8 mouse cellular contexts compared by ENCODE assay signal in the genomic region with DNA sequence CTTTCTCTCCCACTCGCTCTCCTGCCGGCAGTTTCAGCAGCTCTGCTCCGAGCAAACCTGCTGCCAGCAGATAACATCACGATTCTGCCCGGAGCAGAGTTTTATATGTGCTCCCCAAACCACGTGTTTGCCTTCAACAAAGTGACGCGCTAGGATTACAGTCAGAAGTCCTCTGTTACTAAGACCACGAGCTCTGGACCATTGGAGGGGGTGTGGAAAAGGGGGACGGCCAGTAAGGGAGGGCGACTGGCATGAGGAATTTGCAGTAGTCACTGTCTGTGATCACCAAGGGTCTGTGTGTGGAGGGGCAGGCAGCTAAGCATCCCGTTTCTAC. TPM values are rescaled to one million over a fixed set of nuclear protein-coding genes. Genes with fewer than 3 reads are reported as not detected.
DNase-seq lines count a peak whose midpoint lies in the region; ATAC-seq and TF ChIP-seq lines count a peak whose summit lies in the region.

Gene Tgfb2 (minus strand): TSS at position 75 of the 334 bp plus-strand sequence.

- H3K4me1 ChIP-seq in kidney, embryonic 16.5 days (ENCODE audit: insufficient read depth, low read length) = peaks cover 29% of the 10 kb centered on the region
- H3K4me1 ChIP-seq in forebrain, postnatal 0 days (ENCODE audit: insufficient read depth) = peaks cover 9% of the 10 kb centered on the region; the same call in 1 of the 2 replicates
- peaks cover 14% of the 10 kb centered on the region for H3K4me1 ChIP-seq in hindbrain, embryonic 16.5 days (ENCODE audit: control insufficient read depth, insufficient read depth, low read depth, low read length)
- H3K4me1 ChIP-seq in liver, embryonic 15.5 days (replicated peaks) = 0 out of 2 replicates have a peak, but pooled peaks cover 5% of the 10 kb centered on the region

- H3K27ac ChIP-seq in kidney, embryonic 16.5 days (ENCODE audit: low read length) = peak within 1 kb of the TSS; percentile 69
- H3K27ac ChIP-seq in forebrain, postnatal 0 days (ENCODE audit: low read depth, low read length) = peak within 1 kb of the TSS; percentile 62
- H3K27ac ChIP-seq in hindbrain, embryonic 16.5 days (ENCODE audit: low read depth, low read length) = peak within 1 kb of the TSS; percentile 79
- H3K27ac ChIP-seq in liver, embryonic 15.5 days (replicated peaks) = no peak within 1 kb of the TSS

- peak within 1 kb of the TSS; percentile 89 for H3K4me2 ChIP-seq in kidney, embryonic 16.5 days (replicated peaks; ENCODE audit: low read depth, low read length)
- peak within 1 kb of the TSS; percentile 93 for H3K4me2 ChIP-seq in forebrain, postnatal 0 days (ENCODE audit: low read depth)
- H3K4me2 ChIP-seq in hindbrain, embryonic 16.5 days (ENCODE audit: low read length) = peak within 1 kb of the TSS; percentile 96
- H3K4me2 ChIP-seq in liver, embryonic 15.5 days = peak within 1 kb of the TSS; percentile 71

- no peak for TF ChIP-seq CTCF in Patski (IDR thresholded peaks at IDR 0.05)
- no peak for TF ChIP-seq CTCF in forebrain, postnatal 0 days (IDR thresholded peaks at IDR 0.05; ENCODE audit: low read depth)

- CTCF ChIA-PET in Patski (lab: Charles Lee) = interaction anchor here (1.2 to 1.6 kb wide), 2 partner anchors 45 to 313 kb away, joined by 3 to 5 read pairs; no protein-coding TSS in a partner anchor

- no peaks in the 10 kb centered on the region for H3K36me3 ChIP-seq in kidney, embryonic 16.5 days (ENCODE audit: insufficient read depth, low read length)
- no peaks in the 10 kb centered on the region for H3K36me3 ChIP-seq in forebrain, postnatal 0 days (ENCODE audit: insufficient read depth)
- no peaks in the 10 kb centered on the region for H3K36me3 ChIP-seq in hindbrain, embryonic 16.5 days (ENCODE audit: control insufficient read depth, insufficient read depth, low read length)
- no peaks in the 10 kb centered on the region for H3K36me3 ChIP-seq in liver, embryonic 15.5 days (replicated peaks)

- WGBS in kidney, embryonic 16.5 days = 2% methylated on average over 12 of the region's 12 CpGs
- 2% methylated on average over 12 of the region's 12 CpGs for WGBS in forebrain, postnatal 0 days
- 3% methylated on average over 12 of the region's 12 CpGs for WGBS in hindbrain, embryonic 16.5 days
- 2% methylated on average over 12 of the region's 12 CpGs for WGBS in liver, embryonic 15.5 days (ENCODE audit: insufficient replicate concordance)

- H3K9me3 ChIP-seq in kidney, embryonic 16.5 days (ENCODE audit: low read length) = no peaks in the 10 kb centered on the region
- H3K9me3 ChIP-seq in forebrain, postnatal 0 days (ENCODE audit: low read length) = no peaks in the 10 kb centered on the region
- H3K9me3 ChIP-seq in hindbrain, embryonic 16.5 days (ENCODE audit: control insufficient read depth, low read length) = no peaks in the 10 kb centered on the region
- no peaks in the 10 kb centered on the region for H3K9me3 ChIP-seq in liver, embryonic 15.5 days (replicated peaks)

- DNase-seq in kidney, adult 11 months = no peak
- no peak for DNase-seq in Patski (ENCODE audit: low read depth, low spot score)
- peak; percentile 64 for DNase-seq in forebrain, postnatal 0 days
- peak; percentile 55 to 62 for DNase-seq in right cerebral cortex, postnatal 10 days (ENCODE audit: low spot score in 2 of 2)
- no peak for DNase-seq in thymus, postnatal 0 days (ENCODE audit: low spot score)

- POLR2A ChIA-PET in Patski (lab: Charles Lee) = interaction anchor here (0.6 to 0.8 kb wide), 3 partner anchors 100 to 311 kb away, joined by 3 to 7 read pairs (median 3); no protein-coding TSS in a partner anchor

- in situ Hi-C loops in Patski (cut with MboI; ENCODE audit: low pct_unique_long_range_greater_than_20kb) = loop anchor here (5.0 to 25.0 kb wide), 7 partner anchors 71 to 694 kb away; no protein-coding TSS in a partner anchor

- H3K27me3 ChIP-seq in kidney, embryonic 16.5 days (ENCODE audit: insufficient read depth, low read length) = no peaks in the 10 kb centered on the region
- H3K27me3 ChIP-seq in Patski = no peaks in the 10 kb centered on the region
- peaks cover 7% of the 10 kb centered on the region; the same call in 1 of the 2 replicates for H3K27me3 ChIP-seq in forebrain, postnatal 0 days (ENCODE audit: insufficient read depth, low read length)
- H3K27me3 ChIP-seq in hindbrain, embryonic 16.5 days (replicated peaks; ENCODE audit: control insufficient read depth, insufficient read depth, low read length) = no peaks in the 10 kb centered on the region; the same call in 1 of the 2 replicates
- H3K27me3 ChIP-seq in liver, embryonic 15.5 days = peaks cover 58% of the 10 kb centered on the region

- H3K4me3 ChIP-seq in kidney, embryonic 16.5 days (ENCODE audit: low read length) = peak within 1 kb of the TSS; percentile 68
- peak within 1 kb of the TSS; percentile 63 for H3K4me3 ChIP-seq in forebrain, postnatal 0 days (ENCODE audit: low read depth, low read length)
- peak within 1 kb of the TSS; percentile 80 for H3K4me3 ChIP-seq in hindbrain, embryonic 16.5 days (ENCODE audit: low read length)
- peak within 1 kb of the TSS; percentile 51 for H3K4me3 ChIP-seq in liver, embryonic 15.5 days (replicated peaks)

- ATAC-seq in kidney, embryonic 16.5 days (ENCODE audit: low FRiP score, low TSS enrichment) = peak; percentile 22; the same call in 1 of the 2 replicates
- peak; percentile 14 for ATAC-seq in Patski
- ATAC-seq in forebrain, postnatal 0 days = peak; percentile 68
- ATAC-seq in hindbrain, embryonic 16.5 days = peak; percentile 34; the same call in 1 of the 2 replicates
- ATAC-seq in liver, embryonic 15.5 days (ENCODE audit: insufficient read depth) = no peak

- H3K9ac ChIP-seq in kidney, embryonic 16.5 days (replicated peaks; ENCODE audit: low read length) = peak within 1 kb of the TSS; percentile 66
- peak within 1 kb of the TSS; percentile 64 for H3K9ac ChIP-seq in forebrain, postnatal 0 days
- peak within 1 kb of the TSS; percentile 80 for H3K9ac ChIP-seq in hindbrain, embryonic 16.5 days (ENCODE audit: low read depth, low read length)
- H3K9ac ChIP-seq in liver, embryonic 15.5 days = no peak within 1 kb of the TSS

RNA-seq across cellular contexts. Expression of gene Tgfb2, which starts in this region (rescaled TPM):
- 17.5 and 20.6 TPM in 2 replicates for polyA plus RNA-seq in kidney, embryonic 16.5 days (2015; fragmentation: Nextera tagmentation; extraction: Ambion mirVana)
- polyA plus RNA-seq in Patski (2021) = 35.3 TPM
- total RNA-seq in forebrain, postnatal 0 days (2014; rRNA removed) = 9.2 and 15.4 TPM in 2 replicates
- 17.2 and 35.8 TPM in 2 replicates for polyA plus RNA-seq in forebrain, postnatal 0 days (2015; fragmentation: Nextera tagmentation; extraction: Ambion mirVana)
- polyA plus RNA-seq in hindbrain, embryonic 16.5 days (2015; fragmentation: Nextera tagmentation; extraction: Ambion mirVana) = 35.7 and 36.2 TPM in 2 replicates
- polyA plus RNA-seq in liver, embryonic 15.5 days (2015; fragmentation: Nextera tagmentation; extraction: Ambion mirVana) = 1.5 TPM in 2 replicates
- polyA plus RNA-seq in thymus, postnatal 0 days (2015; fragmentation: Nextera tagmentation; extraction: Ambion mirVana) = 2.4 and 2.5 TPM in 2 replicates

Comparison
In these comparisons a context has a peak if more than half of its experiments do, and no peak if none do; other contexts are left out.
1. DNase-seq: peak in forebrain, postnatal 0 days (single experiment) and right cerebral cortex, postnatal 10 days (2 of 2); none in kidney, adult 11 months (single experiment), Patski (single experiment) and thymus, postnatal 0 days (single experiment).
2. Peak in every context shown above with its lines, with median percentiles within 50 percentile points of each other: H3K4me2 ChIP-seq and H3K4me3 ChIP-seq.